Mouse (Mus musculus) lung, adult 2 months (tissue): ENCODE data around the gene Cpxm2.

Experiments
- CTCF ChIP-seq: fragments of 200-500 bp; IDR thresholded peaks from 2 replicates; pipeline ENCODE4 v1.5.1; 2011; ENCODE audit warnings: mild to moderate bottlenecking, low read length, control low read depth; ENCODE audit not compliant: insufficient read depth
- POLR2A ChIP-seq: fragments of 200-500 bp; IDR thresholded peaks from 2 replicates; pipeline ENCODE4 v1.6.1; 2011; ENCODE audit warnings: low read depth, mild to moderate bottlenecking, control low read depth, low read length, borderline replicate concordance; ENCODE audit errors: extremely low read depth

- TF ChIP-seq CTCF, result no peak
- no peak for TF ChIP-seq POLR2A
Measured at GRCm38 (mm10) chr7:132060116-132060515, 94.4 kb downstream of the Cpxm2 start.
